Mouse (Mus musculus) right cerebral cortex, postnatal 10 days (tissue): ENCODE data around the gene Morc3.

Source experiments
- DNase-seq, 2 experiments: peaks; one replicate each; pipeline ENCODE4 v3.0.0; 2021; ENCODE audit warnings: low spot score in 2 of 2

Morc3 gene

GRCm38 (mm10) chr16:93831627-93832395 is at the start of gene Morc3:
Morc3 (plus strand) TSS chr16:93832121.
- peak; percentile 100 for DNase-seq

- no peak for DNase-seq
Observed at GRCm38 (mm10) chr16:93784175-93784574, 47.7 kb upstream of the Morc3 start.

- DNase-seq, result peak; percentile 64 to 80
Observed at GRCm38 (mm10) chr16:93785805-93786204, 46.1 kb upstream of the Morc3 start.

GRCm38 (mm10) chr16:93788388-93788787 is 43.5 kb upstream of the Morc3 start:
- no peak for DNase-seq

- no peak for DNase-seq
Observed at GRCm38 (mm10) chr16:93788881-93789280, 43.0 kb upstream of the Morc3 start.

GRCm38 (mm10) chr16:93789971-93790755 is 41.8 kb upstream of the Morc3 start:
- no peak for DNase-seq

- no peak for DNase-seq
Observed at GRCm38 (mm10) chr16:93792981-93793630, 38.8 kb upstream of the Morc3 start.

- DNase-seq, result no peak
Observed at GRCm38 (mm10) chr16:93794845-93795244, 37.1 kb upstream of the Morc3 start.

- no peak for DNase-seq
Observed at GRCm38 (mm10) chr16:93795391-93795790, 36.5 kb upstream of the Morc3 start.

- DNase-seq, result peak; percentile 44 to 56
Observed at GRCm38 (mm10) chr16:93797021-93797840, 34.7 kb upstream of the Morc3 start.

- no peak for DNase-seq
Observed at GRCm38 (mm10) chr16:93797841-93798492, 34.0 kb upstream of the Morc3 start.

- no peak for DNase-seq
Observed at GRCm38 (mm10) chr16:93798623-93799022, 33.3 kb upstream of the Morc3 start.

- DNase-seq, result no peak
Observed at GRCm38 (mm10) chr16:93799071-93799470, 32.9 kb upstream of the Morc3 start.

GRCm38 (mm10) chr16:93799936-93800335 is 32.0 kb upstream of the Morc3 start:
- no peak for DNase-seq

GRCm38 (mm10) chr16:93807167-93807566 is 24.8 kb upstream of the Morc3 start:
- DNase-seq, result no peak

GRCm38 (mm10) chr16:93807961-93808554 is 23.9 kb upstream of the Morc3 start:
- DNase-seq, result peak; percentile 53 to 72

GRCm38 (mm10) chr16:93815856-93816736 is 15.8 kb upstream of the Morc3 start:
- peak; percentile 73 to 75 for DNase-seq

- DNase-seq, result no peak
Observed at GRCm38 (mm10) chr16:93816861-93817260, 15.1 kb upstream of the Morc3 start.

GRCm38 (mm10) chr16:93817371-93817770 is 14.6 kb upstream of the Morc3 start:
- DNase-seq, result no peak
